Mouse (Mus musculus) heart, adult 2 months (tissue): ENCODE data around the gene Rpl29.

ENCODE experiments used
- CTCF ChIP-seq: fragments of 200-600 bp; IDR thresholded peaks from 2 replicates; pipeline ENCODE4 v1.8.1; 2022; ENCODE audit warnings: antibody characterized with exemption, mild to moderate bottlenecking, moderate library complexity
- EP300 ChIP-seq: fragments of 200-500 bp; IDR thresholded peaks from 2 replicates; pipeline ENCODE4 v1.6.1; 2011; ENCODE audit warnings: low read depth, low read length, control low read depth; ENCODE audit not compliant: insufficient read depth
- POLR2A ChIP-seq: fragments of 200-500 bp; IDR thresholded peaks from 2 replicates; pipeline ENCODE4 v1.6.1; 2011; ENCODE audit warnings: mild to moderate bottlenecking, low read depth, low read length, control low read depth; ENCODE audit not compliant: insufficient read depth

- TF ChIP-seq EP300 (no peak), CTCF (no peak), POLR2A (no peak)
These were observed 31.5 kb upstream of the Rpl29 start for GRCm38 (mm10) chr9:106397733-106398132.
